Mouse (Mus musculus): ENCODE results near the gene Limd1.

- TF ChIP-seq CTCF (IDR thresholded peaks at IDR 0.05; ENCODE audit: borderline replicate concordance, extremely low read depth, insufficient read depth, insufficient read length), result no peak
- no peak for TF ChIP-seq POLR2A (IDR thresholded peaks at IDR 0.05; ENCODE audit: borderline replicate concordance, extremely low read depth, insufficient read depth, insufficient read length, poor library complexity, severe bottlenecking)
Observed at GRCm38 (mm10) chr9:123481136-123481535, 2.6 kb downstream of the Limd1 start.

All from brain, embryonic 14.5 days (tissue).